Mouse (Mus musculus) thymus, postnatal 4 days (tissue): ENCODE measurements around the gene Bst2.

Experiments
- DNase-seq: peaks from one replicate; pipeline ENCODE4 v3.0.0; 2021

Gene Bst2

GRCm38 (mm10) chr8:71558958-71559690, 21.9 kb upstream of the Bst2 start:
- peak; percentile 93 for DNase-seq

DNA sequence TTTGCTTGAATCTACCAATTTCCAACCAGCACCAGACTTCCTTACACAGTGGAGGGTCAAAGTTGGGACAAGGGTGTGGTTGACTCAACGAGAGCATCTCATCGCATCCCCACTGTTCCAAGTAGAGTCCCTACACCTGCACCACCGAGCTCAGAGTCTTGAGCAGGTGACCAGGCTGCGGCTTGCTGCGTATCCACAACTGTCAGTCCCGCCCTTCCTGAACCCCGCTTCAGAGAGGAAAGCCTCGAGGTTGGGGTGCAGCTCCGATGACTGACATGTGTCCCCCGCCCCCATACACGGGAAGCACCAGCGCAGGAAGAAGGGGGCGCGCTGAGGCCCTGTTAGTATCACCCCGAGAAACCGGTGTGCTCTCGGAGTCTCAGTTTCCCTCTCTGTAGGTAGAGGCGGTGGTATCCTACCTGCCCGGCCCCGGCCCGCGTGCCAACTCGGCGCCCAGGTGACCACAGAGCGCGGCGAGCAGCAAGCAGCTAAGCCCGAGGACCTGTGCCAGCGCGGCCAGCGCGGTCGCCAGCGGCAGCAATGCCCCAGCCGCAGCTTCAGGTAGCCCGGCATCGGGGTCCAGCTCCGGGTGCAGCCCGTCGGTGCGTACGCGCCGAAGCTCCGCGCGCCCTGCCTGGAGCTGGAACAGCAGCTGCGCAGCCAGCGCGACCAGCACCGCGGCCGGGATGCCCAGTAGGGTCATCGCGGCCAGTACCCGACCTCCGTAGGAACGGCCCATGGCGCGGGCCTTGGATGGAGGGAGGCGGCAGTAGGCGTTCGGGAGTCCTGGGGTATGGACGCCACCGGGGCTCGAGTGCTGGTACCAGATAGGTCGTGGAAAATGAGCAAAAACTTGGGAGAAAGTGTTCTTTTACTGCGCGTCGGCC, 21.1 kb upstream of the Bst2 start, which contains the start of gene Tmem221:
TSS of gene Tmem221 (minus strand) at position 801 of the 887 bp plus-strand sequence.
- DNase-seq = peak; percentile 82

DNA sequence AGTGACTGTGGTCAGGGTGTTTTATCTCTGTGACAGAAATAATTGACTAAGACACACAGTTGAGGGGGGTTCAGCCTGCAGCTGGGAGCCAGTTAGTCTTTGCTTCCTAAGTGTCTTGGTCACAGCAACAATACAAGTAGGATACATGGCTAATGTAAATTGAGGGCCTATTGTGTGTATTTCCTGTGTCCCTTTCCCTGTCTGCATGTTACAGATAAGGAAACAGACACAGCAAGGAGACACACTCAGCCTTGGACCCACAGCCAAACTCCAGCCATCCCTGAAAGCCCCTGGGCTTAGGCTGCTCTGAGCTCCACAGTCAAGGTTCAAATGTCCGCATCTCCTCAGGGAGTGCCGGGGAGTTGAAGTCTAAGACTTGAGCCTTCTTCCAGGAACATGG, 17.4 kb upstream of the Bst2 start:
- DNase-seq = no peak

- no peak for DNase-seq
Observed at GRCm38 (mm10) chr8:71554001-71554400, 16.7 kb upstream of the Bst2 start.

- no peak for DNase-seq
Observed at GRCm38 (mm10) chr8:71552770-71553169, 15.5 kb upstream of the Bst2 start.

- peak; percentile 53 for DNase-seq
Observed at GRCm38 (mm10) chr8:71550754-71551153, 13.5 kb upstream of the Bst2 start.

- DNase-seq = peak; percentile 84
Observed at GRCm38 (mm10) chr8:71547590-71547989, 10.3 kb upstream of the Bst2 start.

GRCm38 (mm10) chr8:71545053-71545452, 7.8 kb upstream of the Bst2 start:
- DNase-seq = no peak

GRCm38 (mm10) chr8:71543755-71544154, 6.5 kb upstream of the Bst2 start:
- no peak for DNase-seq

DNA sequence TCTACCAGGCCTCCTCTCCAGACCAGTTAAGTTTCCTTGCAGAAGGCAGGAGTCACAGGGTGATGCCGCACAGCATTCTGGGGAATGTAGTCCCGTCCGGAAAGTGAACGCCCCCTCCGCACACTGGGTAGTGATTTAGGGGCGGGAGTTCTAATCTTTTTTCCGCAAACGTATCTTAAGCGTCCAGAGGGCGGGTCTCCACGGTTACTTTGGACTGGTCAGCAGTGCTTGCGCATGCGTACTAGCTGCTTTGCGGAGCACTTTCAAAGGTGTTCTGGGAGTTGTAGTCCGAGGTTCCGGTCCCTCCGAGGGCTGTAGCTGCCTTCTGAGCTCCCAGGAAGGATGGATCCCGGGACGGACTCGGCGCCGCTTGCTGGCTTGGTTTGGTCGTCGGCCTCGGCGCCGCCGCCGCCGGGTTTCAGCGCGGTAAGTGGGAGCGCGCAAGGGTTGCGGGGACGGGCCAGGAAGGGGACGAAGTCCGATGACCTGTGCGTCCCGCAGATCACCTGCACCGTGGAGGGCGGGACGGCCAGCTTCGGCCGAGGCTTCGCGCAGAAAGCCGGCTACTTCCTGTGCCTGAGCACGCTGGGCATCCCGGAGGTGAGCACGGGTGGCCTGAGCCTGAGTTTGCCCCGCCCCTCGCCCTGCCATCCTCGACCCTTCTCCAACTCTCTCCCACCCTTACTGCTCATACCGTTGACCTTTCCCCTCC, 5.5 kb upstream of the Bst2 start, which contains the start of gene Mvb12a:
TSS of gene Mvb12a (plus strand) at position 291 of the 712 bp plus-strand sequence.
- DNase-seq = peak; percentile 88

DNA sequence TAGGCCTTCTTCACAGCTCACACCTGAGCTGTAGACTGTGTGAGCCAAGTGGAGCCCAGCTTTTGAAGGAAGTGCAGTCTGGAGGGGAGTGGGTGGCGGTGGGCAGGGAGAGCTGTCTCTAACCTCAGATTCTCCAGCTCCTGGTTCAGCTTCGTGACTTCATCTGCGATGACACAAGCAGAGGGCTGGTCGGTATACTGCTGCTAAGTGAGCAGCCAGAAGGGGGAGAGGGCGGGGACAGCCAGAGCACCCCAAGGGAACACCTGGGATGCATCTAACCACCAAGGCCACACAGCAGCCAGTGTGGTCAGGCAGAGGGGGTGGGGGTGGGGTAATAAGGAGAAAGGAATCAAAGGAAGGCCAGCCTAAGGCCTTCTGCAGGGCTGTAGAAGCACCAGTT, 1.6 kb downstream of the Bst2 start:
- peak; percentile 70 for DNase-seq

- DNase-seq = no peak
Observed at GRCm38 (mm10) chr8:71534263-71534810, 2.9 kb downstream of the Bst2 start.

DNA sequence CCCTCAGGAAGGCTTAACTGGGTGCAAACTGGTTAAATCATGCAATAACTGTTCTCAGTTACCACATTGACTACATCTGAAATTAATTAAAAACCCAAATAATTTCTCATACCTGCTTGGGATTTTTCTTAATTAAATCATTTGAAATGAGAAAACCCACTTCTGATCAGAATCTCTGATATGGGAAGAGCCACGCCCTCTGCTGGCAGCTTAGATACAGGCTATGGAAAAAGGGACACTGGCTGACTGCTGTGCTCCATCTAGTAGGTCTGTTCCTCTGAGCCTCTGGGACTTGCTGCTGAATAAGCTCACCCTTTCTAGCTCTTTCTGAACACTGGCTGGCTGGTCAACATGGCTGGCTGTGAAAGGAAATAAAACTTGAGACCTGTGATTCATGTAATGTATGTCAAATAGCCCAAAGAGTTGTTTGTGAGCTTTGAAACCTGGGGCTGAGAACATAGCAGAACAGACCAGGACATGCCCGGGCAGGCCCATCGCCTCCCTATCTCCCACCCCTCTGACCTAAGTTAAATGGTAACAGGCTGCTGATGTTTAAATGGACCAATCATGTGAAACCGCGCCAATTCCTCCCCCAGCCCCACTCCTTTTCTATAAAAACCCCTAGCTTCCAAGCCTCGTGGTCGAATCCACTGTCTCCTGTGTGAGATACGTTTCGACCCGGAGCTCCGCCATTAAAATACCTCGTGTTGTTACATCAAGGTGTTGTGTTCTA, 6.4 kb downstream of the Bst2 start:
- peak; percentile 55 for DNase-seq

GRCm38 (mm10) chr8:71528362-71529073, 8.7 kb downstream of the Bst2 start:
- peak; percentile 66 for DNase-seq

GRCm38 (mm10) chr8:71527162-71527870, 9.9 kb downstream of the Bst2 start:
- DNase-seq = no peak

- no peak for DNase-seq
Observed at GRCm38 (mm10) chr8:71526272-71526671, 11.0 kb downstream of the Bst2 start.

- no peak for DNase-seq
Observed at GRCm38 (mm10) chr8:71525226-71526050, 11.8 kb downstream of the Bst2 start, which contains the start of gene Ccdc194. TSS of gene Ccdc194 (minus strand) at chr8:71525711.

DNA sequence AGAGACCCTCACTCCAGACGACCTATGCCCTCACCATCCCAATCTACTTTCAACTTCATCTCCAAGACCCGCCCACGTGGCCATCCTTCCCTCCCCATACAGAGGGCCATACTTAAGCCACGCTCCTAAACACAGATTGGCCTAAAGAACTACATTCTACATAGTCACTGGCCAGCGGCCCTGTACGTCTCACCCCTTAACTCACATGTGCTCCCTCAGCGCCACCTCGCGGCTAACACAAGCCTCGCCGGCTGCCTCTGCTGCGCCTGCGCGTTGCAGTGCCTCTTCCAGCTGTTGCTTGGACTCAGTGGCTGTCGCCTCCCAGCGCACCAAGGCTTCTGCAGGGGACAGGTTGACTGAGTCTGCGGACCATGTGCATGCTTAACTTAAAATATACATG, 15.6 kb downstream of the Bst2 start:
- DNase-seq = peak; percentile 98

DNA sequence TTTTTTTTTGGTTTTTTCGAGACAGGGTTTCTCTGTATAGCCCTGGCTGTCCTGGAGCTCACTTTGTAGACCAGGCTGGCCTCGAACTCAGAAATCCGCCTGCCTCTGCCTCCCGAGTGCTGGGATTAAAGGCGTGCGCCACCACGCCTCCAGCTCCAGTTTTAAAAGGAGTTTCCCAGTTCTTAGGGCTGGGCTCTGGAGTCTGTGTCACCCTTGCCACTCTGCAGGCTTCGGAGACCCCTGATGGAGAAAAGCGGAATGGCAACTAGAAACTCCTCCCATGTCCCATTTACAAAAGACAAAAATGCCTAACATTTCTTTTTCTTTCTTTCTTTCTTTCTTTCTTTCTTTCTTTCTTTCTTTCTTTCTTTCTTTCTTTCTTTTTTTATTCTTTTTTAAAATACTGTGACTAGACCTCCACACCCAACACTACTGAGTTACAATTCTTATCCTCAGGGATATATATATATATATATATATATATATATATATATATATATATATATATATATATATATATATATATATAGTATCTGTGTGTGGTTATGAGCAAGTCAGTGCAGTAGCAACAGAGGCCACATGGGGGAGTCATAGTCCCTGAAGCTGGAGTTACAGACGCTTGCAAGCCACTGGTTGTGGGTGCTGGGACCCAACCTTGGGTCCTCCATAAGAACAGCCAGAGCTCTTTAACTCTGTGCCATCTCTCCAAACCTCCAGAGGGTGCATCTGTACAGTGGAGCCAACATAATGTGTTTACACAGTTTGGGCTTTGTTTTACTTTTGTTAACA, 18.0 kb downstream of the Bst2 start:
- DNase-seq = peak; percentile 77
